Mouse (Mus musculus): ENCODE results near the gene Dhtkd1.
"Not testable (repeated sequence)": the region's sequence is repeated elsewhere in the genome, so short reads cannot be mapped to it uniquely, and the experiment has no call there.

Dhtkd1 gene

GRCm38 (mm10) chr2:5942416-5943032 is at the start of gene Dhtkd1:
Gene Dhtkd1, minus strand, starts transcription at chr2:5942792.
- peak; percentile 48 for DNase-seq

GRCm38 (mm10) chr2:5977532-5977931 is 34.9 kb upstream of the Dhtkd1 start:
- DNase-seq, result no peak

GRCm38 (mm10) chr2:5970629-5971028 is 28.0 kb upstream of the Dhtkd1 start:
- not testable (repeated sequence) for DNase-seq

GRCm38 (mm10) chr2:5965972-5966371 is 23.4 kb upstream of the Dhtkd1 start:
- no peak for DNase-seq

- not testable (repeated sequence) for DNase-seq
Observed at GRCm38 (mm10) chr2:5963729-5964128, 21.1 kb upstream of the Dhtkd1 start.

GRCm38 (mm10) chr2:5962265-5962664 is 19.7 kb upstream of the Dhtkd1 start:
- no peak for DNase-seq

GRCm38 (mm10) chr2:5957705-5958104 is 15.1 kb upstream of the Dhtkd1 start:
- no peak for DNase-seq

GRCm38 (mm10) chr2:5951621-5952211 is 9.1 kb upstream of the Dhtkd1 start:
- no peak for DNase-seq

GRCm38 (mm10) chr2:5950766-5951595 is 8.4 kb upstream of the Dhtkd1 start, which contains the start of gene Upf2:
Gene Upf2, plus strand, starts transcription at chr2:5951469.
- DNase-seq, result peak; percentile 95

- DNase-seq, result peak; percentile 41
Observed at GRCm38 (mm10) chr2:5950305-5950704, 7.7 kb upstream of the Dhtkd1 start.

- peak; percentile 13 for DNase-seq
Observed at GRCm38 (mm10) chr2:5949821-5950220, 7.2 kb upstream of the Dhtkd1 start.

- DNase-seq, result no peak
Observed at GRCm38 (mm10) chr2:5948964-5949363, 6.4 kb upstream of the Dhtkd1 start.

GRCm38 (mm10) chr2:5946876-5947275 is 4.3 kb upstream of the Dhtkd1 start:
- no peak for DNase-seq

- no peak for DNase-seq
Observed at GRCm38 (mm10) chr2:5945629-5946028, 3.0 kb upstream of the Dhtkd1 start.

- DNase-seq, result no peak
Observed at GRCm38 (mm10) chr2:5943071-5943470, 479 bp upstream of the Dhtkd1 start.

- no peak for DNase-seq
Observed at GRCm38 (mm10) chr2:5941861-5942415, 654 bp downstream of the Dhtkd1 start.

GRCm38 (mm10) chr2:5940936-5941335 is 1.7 kb downstream of the Dhtkd1 start:
- no peak for DNase-seq

- DNase-seq, result no peak
Observed at GRCm38 (mm10) chr2:5939911-5940310, 2.7 kb downstream of the Dhtkd1 start.

GRCm38 (mm10) chr2:5939319-5939718 is 3.3 kb downstream of the Dhtkd1 start:
- no peak for DNase-seq

- DNase-seq, result no peak
Observed at GRCm38 (mm10) chr2:5936550-5936949, 6.0 kb downstream of the Dhtkd1 start.

GRCm38 (mm10) chr2:5936068-5936467 is 6.5 kb downstream of the Dhtkd1 start:
- DNase-seq, result no peak

GRCm38 (mm10) chr2:5934936-5935335 is 7.7 kb downstream of the Dhtkd1 start:
- DNase-seq, result no peak

- no peak for DNase-seq
Observed at GRCm38 (mm10) chr2:5931938-5932337, 10.7 kb downstream of the Dhtkd1 start.
